Mouse (Mus musculus): ENCODE measurements at regions not wholly inside any gene's neighbourhood (a gene's known extent, or its start where the extent isn't known, plus 50 kb on each side); places are given as distances from the start of the nearest gene placed in this dataset.

GRCm38 (mm10) chr3:148429012-148429865, 561.1 kb downstream of the Adgrl2 start:
- WGBS = 84% methylated on average over 10 of the region's 10 CpGs
- DNase-seq (ENCODE audit: low spot score) = no peak
- H3K4me2 ChIP-seq (ENCODE audit: low read depth, severe bottlenecking) = no peak overlapping the region
- H3K27me3 ChIP-seq (ENCODE audit: control insufficient read depth, insufficient read depth, low read length) = peaks cover 3% of the 10 kb centered on the region; the same call in 1 of the 2 replicates
- no peak overlapping the region for H3K9ac ChIP-seq (ENCODE audit: low read length)
- ATAC-seq (ENCODE audit: insufficient number of reproducible peaks, low FRiP score, low TSS enrichment, low read depth) = no peak
- no peaks in the 10 kb centered on the region for H3K4me1 ChIP-seq (ENCODE audit: control insufficient read depth, insufficient read depth, low read length)
- H3K27ac ChIP-seq (replicated peaks; ENCODE audit: low read depth, low read length) = no peak overlapping the region
- no peak overlapping the region for H3K4me3 ChIP-seq (ENCODE audit: low read depth, low read length)
- no peaks in the 10 kb centered on the region for H3K9me3 ChIP-seq (ENCODE audit: control insufficient read depth, low read length)
- H3K36me3 ChIP-seq (ENCODE audit: control insufficient read depth, insufficient read depth, low read length) = no peaks in the 10 kb centered on the region

GRCm38 (mm10) chr3:148424089-148424488, 566.3 kb downstream of the Adgrl2 start:
- ATAC-seq (ENCODE audit: insufficient number of reproducible peaks, low FRiP score, low TSS enrichment, low read depth) (no peak), DNase-seq (ENCODE audit: low spot score) (no peak)
- 95% methylated on average over 4 of the region's 4 CpGs for WGBS
- H3K27me3 ChIP-seq (ENCODE audit: control insufficient read depth, insufficient read depth, low read length) = peaks cover 3% of the 10 kb centered on the region; the same call in 1 of the 2 replicates
- no peaks in the 10 kb centered on the region for H3K4me1 ChIP-seq (ENCODE audit: control insufficient read depth, insufficient read depth, low read length)
- no peak overlapping the region for H3K27ac ChIP-seq (replicated peaks; ENCODE audit: low read depth, low read length)
- no peak overlapping the region for H3K4me2 ChIP-seq (ENCODE audit: low read depth, severe bottlenecking)
- H3K9ac ChIP-seq (ENCODE audit: low read length) = no peak overlapping the region
- no peaks in the 10 kb centered on the region for H3K36me3 ChIP-seq (ENCODE audit: control insufficient read depth, insufficient read depth, low read length)
- no peak overlapping the region for H3K4me3 ChIP-seq (ENCODE audit: low read depth, low read length)
- H3K9me3 ChIP-seq (ENCODE audit: control insufficient read depth, low read length) = no peaks in the 10 kb centered on the region

- WGBS = 91% methylated on average over 1 of the region's 1 CpGs
- ATAC-seq (ENCODE audit: insufficient number of reproducible peaks, low FRiP score, low TSS enrichment, low read depth) (no peak), DNase-seq (ENCODE audit: low spot score) (no peak)
- H3K4me2 ChIP-seq (ENCODE audit: low read depth, severe bottlenecking) = no peak overlapping the region
- no peaks in the 10 kb centered on the region for H3K9me3 ChIP-seq (ENCODE audit: control insufficient read depth, low read length)
- no peak overlapping the region for H3K27ac ChIP-seq (replicated peaks; ENCODE audit: low read depth, low read length)
- no peak overlapping the region for H3K4me3 ChIP-seq (ENCODE audit: low read depth, low read length)
- H3K9ac ChIP-seq (ENCODE audit: low read length) = no peak overlapping the region
- H3K27me3 ChIP-seq (ENCODE audit: control insufficient read depth, insufficient read depth, low read length) = peaks cover 3% of the 10 kb centered on the region; the same call in 1 of the 2 replicates
- no peaks in the 10 kb centered on the region for H3K4me1 ChIP-seq (ENCODE audit: control insufficient read depth, insufficient read depth, low read length)
- no peaks in the 10 kb centered on the region for H3K36me3 ChIP-seq (ENCODE audit: control insufficient read depth, insufficient read depth, low read length)
These were observed 567.0 kb downstream of the Adgrl2 start for GRCm38 (mm10) chr3:148423383-148423782.

- H3K9me3 ChIP-seq (ENCODE audit: control insufficient read depth, low read length) = no peaks in the 10 kb centered on the region
- H3K27me3 ChIP-seq (ENCODE audit: control insufficient read depth, insufficient read depth, low read length) = peaks cover 3% of the 10 kb centered on the region; the same call in 1 of the 2 replicates
- no peak overlapping the region for H3K9ac ChIP-seq (ENCODE audit: low read length)
- 38% methylated on average over 3 of the region's 3 CpGs for WGBS
- H3K4me3 ChIP-seq (ENCODE audit: low read depth, low read length) = no peak overlapping the region
- ATAC-seq (ENCODE audit: insufficient number of reproducible peaks, low FRiP score, low TSS enrichment, low read depth) (no peak), DNase-seq (ENCODE audit: low spot score) (no peak)
- no peaks in the 10 kb centered on the region for H3K36me3 ChIP-seq (ENCODE audit: control insufficient read depth, insufficient read depth, low read length)
- peaks cover 2% of the 10 kb centered on the region; the same call in 1 of the 2 replicates for H3K4me1 ChIP-seq (ENCODE audit: control insufficient read depth, insufficient read depth, low read length)
- H3K27ac ChIP-seq (replicated peaks; ENCODE audit: low read depth, low read length) = no peak overlapping the region
- no peak overlapping the region for H3K4me2 ChIP-seq (ENCODE audit: low read depth, severe bottlenecking)
These were observed 567.6 kb downstream of the Adgrl2 start for GRCm38 (mm10) chr3:148422720-148423119.

- Histone ChIP-seq H3K27ac (replicated peaks; ENCODE audit: low read depth, low read length) (no peak overlapping the region), H3K9me3 (ENCODE audit: control insufficient read depth, low read length) (no peaks in the 10 kb centered on the region), H3K9ac (ENCODE audit: low read length) (no peak overlapping the region), H3K27me3 (ENCODE audit: control insufficient read depth, insufficient read depth, low read length) (peaks cover 3% of the 10 kb centered on the region; the same call in 1 of the 2 replicates), H3K36me3 (ENCODE audit: control insufficient read depth, insufficient read depth, low read length) (no peaks in the 10 kb centered on the region), H3K4me1 (ENCODE audit: control insufficient read depth, insufficient read depth, low read length) (peaks cover 4% of the 10 kb centered on the region; the same call in 1 of the 2 replicates), H3K4me2 (ENCODE audit: low read depth, severe bottlenecking) (no peak overlapping the region), H3K4me3 (ENCODE audit: low read depth, low read length) (no peak overlapping the region)
- WGBS = 79% methylated on average over 2 of the region's 2 CpGs
- no peak for DNase-seq (ENCODE audit: low spot score)
- no peak for ATAC-seq (ENCODE audit: insufficient number of reproducible peaks, low FRiP score, low TSS enrichment, low read depth)
These were observed 568.1 kb downstream of the Adgrl2 start for GRCm38 (mm10) chr3:148422205-148422604.

- H3K9ac ChIP-seq (ENCODE audit: low read length) = no peak overlapping the region
- 94% methylated on average over 5 of the region's 5 CpGs for WGBS
- H3K9me3 ChIP-seq (ENCODE audit: control insufficient read depth, low read length) = no peaks in the 10 kb centered on the region
- H3K4me1 ChIP-seq (ENCODE audit: control insufficient read depth, insufficient read depth, low read length) = peaks cover 4% of the 10 kb centered on the region; the same call in 1 of the 2 replicates
- no peak overlapping the region for H3K4me3 ChIP-seq (ENCODE audit: low read depth, low read length)
- H3K4me2 ChIP-seq (ENCODE audit: low read depth, severe bottlenecking) = no peak overlapping the region
- H3K36me3 ChIP-seq (ENCODE audit: control insufficient read depth, insufficient read depth, low read length) = no peaks in the 10 kb centered on the region
- no peak overlapping the region for H3K27ac ChIP-seq (replicated peaks; ENCODE audit: low read depth, low read length)
- no peak for ATAC-seq (ENCODE audit: insufficient number of reproducible peaks, low FRiP score, low TSS enrichment, low read depth)
- DNase-seq (ENCODE audit: low spot score) = no peak
- no peaks in the 10 kb centered on the region for H3K27me3 ChIP-seq (ENCODE audit: control insufficient read depth, insufficient read depth, low read length)
These were observed 570.1 kb downstream of the Adgrl2 start for GRCm38 (mm10) chr3:148420303-148420702.

- Histone ChIP-seq H3K9me3 (ENCODE audit: control insufficient read depth, low read length) (no peaks in the 10 kb centered on the region), H3K4me2 (ENCODE audit: low read depth, severe bottlenecking) (no peak overlapping the region), H3K9ac (ENCODE audit: low read length) (no peak overlapping the region), H3K4me1 (ENCODE audit: control insufficient read depth, insufficient read depth, low read length) (peaks cover 4% of the 10 kb centered on the region; the same call in 1 of the 2 replicates), H3K27me3 (ENCODE audit: control insufficient read depth, insufficient read depth, low read length) (no peaks in the 10 kb centered on the region), H3K4me3 (ENCODE audit: low read depth, low read length) (no peak overlapping the region), H3K36me3 (ENCODE audit: control insufficient read depth, insufficient read depth, low read length) (no peaks in the 10 kb centered on the region), H3K27ac (replicated peaks; ENCODE audit: low read depth, low read length) (no peak overlapping the region)
- DNase-seq (ENCODE audit: low spot score) = no peak
- ATAC-seq (ENCODE audit: insufficient number of reproducible peaks, low FRiP score, low TSS enrichment, low read depth) = no peak
- WGBS = 85% methylated on average over 2 of the region's 2 CpGs
These were observed 570.8 kb downstream of the Adgrl2 start for GRCm38 (mm10) chr3:148419462-148420074.

- H3K4me2 ChIP-seq (ENCODE audit: low read depth, severe bottlenecking) = no peak overlapping the region
- H3K27ac ChIP-seq (replicated peaks; ENCODE audit: low read depth, low read length) = no peak overlapping the region
- WGBS = 4% methylated on average over 6 of the region's 6 CpGs
- H3K9me3 ChIP-seq (ENCODE audit: control insufficient read depth, low read length) = no peaks in the 10 kb centered on the region
- DNase-seq (ENCODE audit: low spot score) = no peak
- peaks cover 4% of the 10 kb centered on the region; the same call in 1 of the 2 replicates for H3K4me1 ChIP-seq (ENCODE audit: control insufficient read depth, insufficient read depth, low read length)
- no peak for ATAC-seq (ENCODE audit: insufficient number of reproducible peaks, low FRiP score, low TSS enrichment, low read depth)
- H3K36me3 ChIP-seq (ENCODE audit: control insufficient read depth, insufficient read depth, low read length) = no peaks in the 10 kb centered on the region
- H3K4me3 ChIP-seq (ENCODE audit: low read depth, low read length) = no peak overlapping the region
- no peaks in the 10 kb centered on the region for H3K27me3 ChIP-seq (ENCODE audit: control insufficient read depth, insufficient read depth, low read length)
- no peak overlapping the region for H3K9ac ChIP-seq (ENCODE audit: low read length)
These were observed 572.3 kb downstream of the Adgrl2 start for GRCm38 (mm10) chr3:148418067-148418466.
